Mouse (Mus musculus): ENCODE measurements around the gene Pomgnt2.
A peak's percentile ranks its signal among the peaks of the same experiment; 100 is the strongest.

Pomgnt2 gene

GRCm38 (mm10) chr9:121997010-121997409, at the start of gene Pomgnt2:
Gene Pomgnt2 (minus strand): TSS chr9:121997110.
- no peak for DNase-seq

- no peak for DNase-seq
Observed at GRCm38 (mm10) chr9:122039848-122040247, 42.9 kb upstream of the Pomgnt2 start.

GRCm38 (mm10) chr9:122038631-122039030, 41.7 kb upstream of the Pomgnt2 start:
- no peak for DNase-seq

DNA sequence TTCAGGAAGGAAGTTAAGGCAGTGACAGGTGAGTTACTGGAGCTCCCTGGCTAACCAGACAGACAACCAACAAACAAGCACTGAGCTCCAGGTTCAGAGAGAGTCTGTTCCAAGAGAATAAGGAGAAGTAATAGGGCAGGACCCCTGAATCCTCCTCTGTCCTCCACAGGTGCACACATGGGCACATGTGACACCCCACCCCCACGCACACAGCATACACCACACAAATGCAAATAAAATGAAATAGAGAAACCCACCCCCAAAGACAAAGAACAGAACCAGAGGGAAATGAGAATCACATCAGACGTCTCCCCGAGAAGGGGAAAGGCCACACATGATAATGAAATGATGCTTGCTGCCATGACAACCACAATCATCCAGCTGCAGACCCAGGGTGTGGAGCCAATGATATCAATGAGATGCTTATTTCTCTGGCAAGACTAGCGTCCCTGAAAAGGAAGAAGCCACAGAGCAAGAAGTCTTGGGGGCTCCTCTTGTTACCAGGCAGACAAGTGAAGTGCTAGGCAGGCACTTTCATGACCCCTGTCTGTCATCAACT, 39.7 kb upstream of the Pomgnt2 start:
- DNase-seq, result no peak

DNA sequence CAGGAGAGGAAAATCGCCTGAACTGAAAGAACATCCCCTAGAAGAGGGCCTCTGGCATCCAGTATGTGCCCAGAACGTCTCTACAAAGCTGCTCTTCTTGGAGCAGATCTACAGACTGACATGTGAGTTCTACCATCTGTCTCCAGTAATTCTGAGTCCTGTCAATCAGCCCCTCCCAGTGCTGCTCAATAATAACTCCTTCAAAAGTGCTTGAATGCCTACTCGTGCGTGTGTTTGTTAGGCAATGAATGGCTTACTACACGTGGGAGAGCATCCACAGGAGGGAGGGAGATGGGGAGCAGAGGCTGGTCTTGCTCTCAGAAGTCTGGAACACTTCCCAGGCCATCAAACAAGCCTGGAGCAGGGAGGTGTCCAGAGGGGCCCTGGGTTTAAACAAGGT, 38.9 kb upstream of the Pomgnt2 start:
- no peak for DNase-seq

- no peak for DNase-seq
Observed at GRCm38 (mm10) chr9:122034949-122035348, 38.0 kb upstream of the Pomgnt2 start.

GRCm38 (mm10) chr9:122032071-122032470, 35.2 kb upstream of the Pomgnt2 start:
- DNase-seq, result no peak

DNA sequence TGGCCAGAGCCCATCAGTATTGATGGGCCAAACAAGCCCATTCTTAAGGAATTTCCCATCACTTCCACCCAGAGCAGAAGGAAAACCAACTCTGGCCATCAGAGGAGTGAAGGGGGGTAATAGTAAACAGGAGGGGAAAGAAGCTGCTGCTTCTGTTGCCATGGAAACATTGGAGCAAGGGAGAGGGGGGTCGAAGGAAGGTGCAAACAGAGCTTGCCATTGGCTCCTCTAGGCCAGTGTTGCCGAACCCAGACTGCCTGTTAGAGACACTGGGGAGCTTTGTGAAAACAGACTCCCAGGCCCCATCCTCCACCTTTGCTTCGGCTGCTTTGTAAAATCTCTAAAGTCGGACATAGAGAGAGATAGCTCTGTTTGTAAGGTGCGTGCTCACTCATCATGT, 33.8 kb upstream of the Pomgnt2 start:
- no peak for DNase-seq

DNA sequence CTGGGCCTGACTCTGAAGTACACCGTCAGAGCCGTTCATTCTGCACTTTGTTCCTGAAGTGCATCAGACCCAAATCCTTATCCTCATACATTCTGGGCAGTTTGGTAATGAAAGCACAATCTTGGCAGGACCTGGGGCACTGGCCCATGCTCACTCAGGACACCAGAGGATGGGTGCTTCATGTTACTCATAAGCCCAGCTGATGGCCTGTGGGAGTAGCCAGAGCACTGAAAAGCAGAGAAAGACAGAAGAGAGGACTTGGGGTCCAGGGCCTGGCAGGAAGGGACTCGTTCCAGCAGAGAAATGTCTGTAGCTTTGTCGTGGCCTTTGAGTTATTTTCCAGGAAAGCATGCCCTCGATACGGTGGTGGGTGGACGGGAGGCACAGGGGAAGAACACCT, 32.9 kb upstream of the Pomgnt2 start:
- no peak for DNase-seq

GRCm38 (mm10) chr9:122027914-122028745, 31.2 kb upstream of the Pomgnt2 start:
- DNase-seq, result peak; percentile 74 to 76

- DNase-seq, result peak; percentile 40 to 64
Observed at GRCm38 (mm10) chr9:122027081-122027913, 30.4 kb upstream of the Pomgnt2 start.

DNA sequence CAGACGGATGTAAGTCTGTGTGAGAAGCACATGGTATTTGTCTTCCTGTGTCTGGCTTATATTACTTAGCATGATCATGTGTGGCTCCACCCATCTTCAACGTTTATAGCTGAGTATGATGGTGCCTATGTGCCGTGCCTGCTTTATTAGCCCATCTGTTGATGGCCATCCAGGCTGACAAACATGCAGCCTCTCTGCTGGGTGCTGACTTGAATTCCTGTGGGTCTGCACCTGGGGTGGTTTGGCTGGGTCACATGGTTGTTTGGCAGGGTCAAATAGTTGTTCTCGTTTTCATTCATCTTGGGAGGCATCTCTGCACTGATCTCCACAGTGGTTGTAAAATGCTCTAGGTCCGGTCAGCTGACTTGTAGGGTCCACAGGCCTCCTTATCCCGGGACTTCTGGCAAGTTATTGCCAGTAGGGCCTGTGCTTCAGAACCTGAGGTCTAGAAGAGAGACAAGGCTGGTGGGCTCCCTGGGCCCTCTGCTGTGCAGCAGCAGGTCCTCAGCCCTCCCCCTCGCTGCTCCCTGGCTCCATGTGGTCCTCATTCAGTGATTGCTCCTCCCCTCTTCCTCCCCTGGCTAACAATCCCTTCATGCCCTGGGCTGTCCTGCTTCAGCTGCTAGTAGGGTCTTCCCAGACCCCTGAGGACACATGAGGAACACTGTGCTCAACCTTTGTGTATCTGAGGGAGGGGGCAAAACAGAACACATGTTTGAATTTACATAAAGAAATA, 29.1 kb upstream of the Pomgnt2 start:
- peak in 1 of 2 experiments; percentile 15 for DNase-seq

DNA sequence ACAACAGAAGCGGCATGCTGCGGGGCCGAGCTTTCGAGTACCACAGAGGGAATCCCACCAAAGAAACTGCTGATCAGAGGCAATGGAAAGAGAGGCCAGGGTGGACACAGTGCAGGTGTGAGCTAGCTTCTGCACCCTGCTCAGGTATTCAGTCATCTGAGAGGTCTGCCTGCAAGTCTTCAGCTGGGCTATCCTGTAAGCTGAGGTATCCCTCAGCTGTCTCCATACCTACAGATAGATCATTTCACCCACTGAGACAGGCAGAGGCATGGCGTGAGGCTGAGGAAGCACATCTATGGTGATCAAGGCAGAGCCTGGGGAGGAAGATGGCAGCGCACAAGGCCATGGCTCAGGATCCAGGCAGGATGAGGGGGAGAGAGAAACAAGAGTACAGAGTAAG, 27.5 kb upstream of the Pomgnt2 start:
- peak in 1 of 2 experiments; percentile 17 for DNase-seq

GRCm38 (mm10) chr9:122023873-122024272, 27.0 kb upstream of the Pomgnt2 start:
- peak in 1 of 2 experiments; percentile 39 for DNase-seq

DNA sequence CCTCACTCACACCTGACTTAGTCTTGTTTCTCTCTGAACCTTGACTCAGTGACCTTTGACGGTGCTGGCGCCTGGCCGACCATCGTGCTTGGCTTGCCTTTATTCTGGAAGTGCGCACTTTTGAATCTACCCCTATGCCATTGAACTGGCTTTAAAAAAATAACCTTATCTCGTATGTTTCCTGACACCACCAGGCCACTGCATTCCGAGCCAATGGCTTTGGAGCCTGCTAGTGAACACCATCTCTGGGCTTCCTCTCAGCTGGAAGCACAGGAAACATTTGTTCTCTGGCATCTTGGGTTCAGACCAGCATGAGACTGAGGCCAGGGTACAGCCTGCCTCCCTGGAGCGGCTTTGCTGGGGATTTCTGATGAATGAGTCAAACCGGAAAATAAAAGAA, 25.9 kb upstream of the Pomgnt2 start:
- DNase-seq, result peak; percentile 82 to 87

DNA sequence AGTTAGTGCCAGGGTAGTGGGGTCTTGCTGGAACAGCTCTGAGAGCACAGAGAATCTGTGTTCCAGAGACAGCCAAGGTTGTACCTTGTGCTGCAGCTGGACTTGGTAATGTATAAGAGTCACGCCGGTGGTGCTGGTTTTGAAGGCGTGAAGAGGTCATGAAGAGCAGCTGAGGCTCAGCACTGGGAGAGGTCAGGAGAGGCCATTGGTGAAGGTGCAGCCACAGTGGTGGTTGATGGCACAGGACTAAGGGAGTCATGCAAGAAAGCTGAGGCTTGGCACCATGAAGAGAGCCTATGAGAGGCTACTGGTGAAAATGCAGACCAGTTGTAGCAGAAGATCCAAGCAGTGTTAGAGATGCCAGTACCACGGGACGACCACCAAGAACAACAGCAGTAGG, 24.7 kb upstream of the Pomgnt2 start:
- peak in 1 of 2 experiments; percentile 13 for DNase-seq

- DNase-seq, result peak in 1 of 2 experiments; percentile 15
Observed at GRCm38 (mm10) chr9:122021171-122021570, 24.3 kb upstream of the Pomgnt2 start.

DNA sequence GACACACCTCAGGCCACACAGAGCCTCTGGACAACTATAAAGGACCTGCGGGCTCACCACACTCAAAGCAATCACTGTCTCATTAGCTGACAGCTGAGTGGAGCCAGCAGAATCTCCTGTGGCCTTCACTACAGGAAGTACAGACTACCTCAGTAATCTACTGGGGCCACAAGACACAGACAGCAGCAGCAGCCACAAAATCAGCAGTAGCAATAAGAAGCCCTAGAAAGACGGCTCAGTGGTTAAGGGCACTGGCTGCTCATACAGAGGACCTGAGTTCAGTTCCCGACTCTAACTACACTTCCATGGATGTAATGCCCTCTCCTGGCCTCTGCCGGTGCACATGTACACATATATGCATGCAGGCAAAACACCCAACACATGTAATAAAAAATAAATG, 23.4 kb upstream of the Pomgnt2 start:
- DNase-seq, result peak in 1 of 2 experiments; percentile 15

DNA sequence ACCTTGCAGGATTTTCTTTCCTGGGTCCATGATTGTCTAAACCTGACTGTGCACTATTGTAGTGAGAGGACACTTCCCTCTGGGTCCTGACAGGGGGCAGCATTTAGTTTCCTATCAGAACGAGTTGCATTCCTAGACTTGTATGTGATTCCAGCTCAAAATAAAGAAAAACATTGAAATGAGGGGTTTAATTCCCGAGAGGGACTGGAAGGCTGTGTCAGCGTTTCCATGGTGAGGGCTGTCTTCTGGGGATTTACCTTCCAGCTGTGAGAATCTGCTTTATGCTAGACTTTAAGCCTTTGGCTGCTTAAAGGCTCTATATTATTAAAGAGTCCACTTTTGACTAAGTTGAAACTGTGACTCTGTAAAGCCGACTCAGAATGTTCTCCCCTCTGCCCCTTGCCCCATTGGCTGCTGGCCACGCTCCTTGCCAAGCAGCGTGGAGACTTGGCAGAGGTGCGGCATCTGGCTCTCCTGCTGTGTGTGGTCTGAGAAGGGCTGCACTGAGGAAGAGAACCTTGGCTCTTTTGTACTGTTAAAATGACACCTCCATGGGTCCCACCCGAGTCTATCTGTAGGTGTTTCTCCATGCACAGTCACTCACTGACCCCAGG, 22.0 kb upstream of the Pomgnt2 start:
- peak; percentile 65 to 77 for DNase-seq

DNA sequence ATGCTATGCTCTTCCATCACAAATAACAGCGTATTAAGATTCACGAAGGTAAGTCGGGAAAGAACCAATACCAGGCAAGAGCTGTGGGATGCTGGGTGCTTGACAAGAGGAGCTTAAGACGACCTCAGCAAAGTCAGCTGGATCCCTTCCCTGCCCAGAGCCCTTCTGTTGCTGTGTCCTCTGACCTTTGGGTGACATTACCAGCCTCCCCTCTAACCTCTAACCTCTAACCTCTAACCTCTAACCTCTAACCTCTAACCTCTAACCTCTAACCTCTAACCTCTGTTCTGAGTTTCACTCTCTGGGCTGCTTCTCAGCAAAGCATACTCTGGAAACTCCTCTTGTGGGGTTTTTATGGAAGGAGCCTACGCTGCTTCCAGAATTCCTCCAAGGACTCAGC, 21.2 kb upstream of the Pomgnt2 start:
- DNase-seq, result no peak

GRCm38 (mm10) chr9:122014241-122014667, 17.3 kb upstream of the Pomgnt2 start:
- DNase-seq, result peak; percentile 78 to 85

DNA sequence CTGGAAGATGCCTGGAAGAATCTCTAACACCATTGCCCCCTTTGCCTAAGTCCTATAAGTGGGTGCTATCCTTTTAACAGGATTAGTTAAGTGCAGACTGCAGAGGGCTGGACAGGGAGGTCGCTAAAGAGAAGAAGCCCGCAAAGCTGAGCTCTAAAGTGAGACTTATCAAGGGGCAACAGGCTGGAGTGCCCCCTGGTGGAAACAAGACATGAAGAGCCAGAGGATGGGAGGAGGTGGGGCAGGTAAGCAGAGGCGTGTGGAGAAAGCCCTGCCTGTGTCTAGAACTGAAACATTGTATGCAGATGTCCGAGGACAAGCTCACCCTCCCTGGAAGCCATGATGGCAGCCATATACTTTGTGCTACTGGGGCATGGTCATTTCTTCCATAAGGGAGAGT, 16.7 kb upstream of the Pomgnt2 start:
- DNase-seq, result no peak

Measured in lung, postnatal 4 days (tissue).